Mouse (Mus musculus) MEL (cell line): ENCODE data around the gene Actr1a.

Experiments used
- CTCF ChIP-seq, 3 experiments: IDR thresholded peaks in 2 of 3; conservative IDR thresholded peaks in 1 of 3; 2 replicates each; pipeline ENCODE4 v1.5.1; 2011 to 2012; ENCODE audit warnings: low read length in 3 of 3, low read depth in 2 of 3, mild to moderate bottlenecking in 2 of 3, improper control_type of control experiment in 1 of 3, inconsistent platforms in 1 of 3, mixed read lengths in 1 of 3, moderate library complexity in 1 of 3; ENCODE audit not compliant: control insufficient read depth in 1 of 3, insufficient read depth in 1 of 3, poor library complexity in 1 of 3, severe bottlenecking in 1 of 3
- TBP ChIP-seq: IDR thresholded peaks from 2 replicates; pipeline ENCODE4 v1.8.0; 2011; ENCODE audit warnings: low read depth, low read length, improper control_type of control experiment

DNA sequence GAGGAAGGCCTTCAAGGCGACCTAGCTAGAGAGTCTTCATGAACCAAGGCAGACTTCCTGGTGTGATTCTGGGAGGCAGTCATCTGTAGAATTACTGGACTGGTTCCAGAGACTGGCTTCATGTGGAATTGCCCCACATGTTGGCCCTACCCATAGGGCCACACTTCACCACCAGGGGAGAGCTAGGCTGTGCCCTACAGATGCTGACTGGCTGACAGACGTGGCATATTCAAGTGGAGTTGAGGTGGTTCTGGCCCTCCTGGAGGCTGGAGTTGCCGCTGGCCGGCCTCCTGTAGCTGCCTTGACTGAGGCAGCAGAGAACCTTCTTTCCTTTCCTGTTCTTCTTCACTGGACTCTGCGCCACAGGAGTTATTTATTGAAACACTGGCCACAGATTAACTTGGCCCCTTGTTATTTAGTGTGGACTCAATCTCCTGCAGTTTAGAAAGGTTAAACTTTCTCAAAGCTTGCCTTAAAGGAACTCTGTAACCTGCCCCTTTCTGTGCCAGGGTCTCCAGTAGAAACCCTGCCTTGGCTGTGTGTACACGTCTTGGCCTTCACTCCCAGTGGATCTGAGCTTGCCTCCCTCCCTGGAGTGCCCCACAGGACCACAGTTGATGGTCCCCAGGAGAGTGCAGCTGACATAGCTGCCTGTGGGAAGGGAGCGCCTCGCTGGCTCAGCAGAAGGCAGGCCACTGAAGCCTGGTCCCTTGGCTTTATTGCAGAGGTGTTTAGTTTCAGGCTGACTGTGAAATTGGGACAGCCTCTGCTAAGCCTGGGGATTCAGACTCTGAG, 11.2 kb upstream of the Actr1a start:
- TF ChIP-seq TBP: no peak
- no peak for TF ChIP-seq CTCF (IDR thresholded peaks at IDR 0.05 in 2 of 3, conservative IDR thresholded peaks at IDR 0.05 in 1 of 3; ENCODE audit: control insufficient read depth in 1 of 3, insufficient read depth in 1 of 3, low read depth in 2 of 3, low read length in 3 of 3, poor library complexity in 1 of 3, severe bottlenecking in 1 of 3)
